Mouse (Mus musculus): ENCODE data around the gene Furin. TPM values are rescaled to one million over a fixed set of nuclear protein-coding genes. Genes with fewer than 3 reads are reported as not detected.

The Furin gene
- polyA plus RNA-seq, 1 experiment from 2014 or later = 14.2 TPM

GRCm38 (mm10) chr7:80339793-80340628 lies 65.2 kb downstream of the Furin start:
- WGBS = under 1% methylated on average over 45 of the region's 45 CpGs
- peak overlapping the region; percentile 88 for H3K9ac ChIP-seq
- H3K4me3 ChIP-seq = peak overlapping the region; percentile 72
- H3K4me1 ChIP-seq = peaks cover 49% of the 10 kb centered on the region
- no peaks in the 10 kb centered on the region for H3K9me3 ChIP-seq
- H3K36me3 ChIP-seq = peaks cover 29% of the 10 kb centered on the region
- peak; percentile 96 for ATAC-seq (ENCODE audit: extremely low read depth, insufficient number of reproducible peaks, low FRiP score, low TSS enrichment)
- no peaks in the 10 kb centered on the region for H3K27me3 ChIP-seq (replicated peaks)
- H3K4me2 ChIP-seq = peak overlapping the region; percentile 93
- peak overlapping the region; percentile 93 for H3K27ac ChIP-seq (replicated peaks)

GRCm38 (mm10) chr7:80339371-80339770 lies 65.9 kb downstream of the Furin start:
- Histone ChIP-seq H3K36me3 (peaks cover 35% of the 10 kb centered on the region), H3K9me3 (no peaks in the 10 kb centered on the region), H3K27me3 (replicated peaks) (no peaks in the 10 kb centered on the region), H3K4me2 (peak overlapping the region; percentile 93), H3K27ac (replicated peaks) (peak overlapping the region; percentile 93), H3K4me1 (peaks cover 54% of the 10 kb centered on the region), H3K9ac (peak overlapping the region; percentile 88), H3K4me3 (peak overlapping the region; percentile 72)
- ATAC-seq (ENCODE audit: extremely low read depth, insufficient number of reproducible peaks, low FRiP score, low TSS enrichment) = no peak
- WGBS = 8% methylated on average over 17 of the region's 17 CpGs

Other genes starting within 250 kb of the Furin start
- 9.9 and 11.3 TPM in 2 replicates for gene Sema4b, start 218.6 kb downstream of the Furin start, polyA plus RNA-seq (2015; fragmentation: Nextera tagmentation; extraction: Ambion mirVana)
- 54.2 and 57.9 TPM in 2 replicates for gene Cib1, start 172.6 kb downstream of the Furin start, polyA plus RNA-seq (2015; fragmentation: Nextera tagmentation; extraction: Ambion mirVana)
- gene Gdpgp1, start 172.6 kb downstream of the Furin start, polyA plus RNA-seq (2015; fragmentation: Nextera tagmentation; extraction: Ambion mirVana) = 3.3 and 3.7 TPM in 2 replicates
- 0.62 and 0.82 TPM in 2 replicates for gene Ttll13, start 159.1 kb downstream of the Furin start, polyA plus RNA-seq (2015; fragmentation: Nextera tagmentation; extraction: Ambion mirVana)
- gene Ngrn, start 144.2 kb downstream of the Furin start, polyA plus RNA-seq (2015; fragmentation: Nextera tagmentation; extraction: Ambion mirVana) = 37.0 and 37.9 TPM in 2 replicates
- gene Vps33b, start 135.8 kb downstream of the Furin start, polyA plus RNA-seq (2015; fragmentation: Nextera tagmentation; extraction: Ambion mirVana) = 9.6 and 11.1 TPM in 2 replicates
- 121 and 133 TPM in 2 replicates for gene Prc1, start 111.0 kb downstream of the Furin start, polyA plus RNA-seq (2015; fragmentation: Nextera tagmentation; extraction: Ambion mirVana)
- 7.3 and 7.8 TPM in 2 replicates for gene Rccd1, start 81.0 kb downstream of the Furin start, polyA plus RNA-seq (2015; fragmentation: Nextera tagmentation; extraction: Ambion mirVana)
- gene Unc45a, start 64.4 kb downstream of the Furin start, polyA plus RNA-seq (2015; fragmentation: Nextera tagmentation; extraction: Ambion mirVana) = 18.2 and 20.1 TPM in 2 replicates
- 14.5 and 16.5 TPM in 2 replicates for gene Hddc3, start 62.3 kb downstream of the Furin start, polyA plus RNA-seq (2015; fragmentation: Nextera tagmentation; extraction: Ambion mirVana)
- 15.0 and 19.3 TPM in 2 replicates for gene Man2a2, start 34.1 kb downstream of the Furin start, polyA plus RNA-seq (2015; fragmentation: Nextera tagmentation; extraction: Ambion mirVana)
- 10.7 and 10.8 TPM in 2 replicates for gene Fes, start 17.5 kb downstream of the Furin start, polyA plus RNA-seq (2015; fragmentation: Nextera tagmentation; extraction: Ambion mirVana)
- 16.4 and 17.1 TPM in 2 replicates for gene Blm, start 129.7 kb upstream of the Furin start, polyA plus RNA-seq (2015; fragmentation: Nextera tagmentation; extraction: Ambion mirVana)